Mouse (Mus musculus) ovary, postnatal 10 days (tissue): ENCODE results near the gene Rtn1.

ENCODE experiments used
- DNase-seq: peaks from one replicate; pipeline ENCODE4 v3.0.0; 2022; ENCODE audit warnings: low spot score

The Rtn1 gene

GRCm38 (mm10) chr12:72229451-72230196 is 179.2 kb downstream of the Rtn1 start:
- DNase-seq: no peak

GRCm38 (mm10) chr12:72227731-72228130 is 181.1 kb downstream of the Rtn1 start:
- DNase-seq: no peak

GRCm38 (mm10) chr12:72225371-72225770 is 183.5 kb downstream of the Rtn1 start:
- DNase-seq: no peak

GRCm38 (mm10) chr12:72223557-72224102 is 185.2 kb downstream of the Rtn1 start:
- no peak for DNase-seq

- no peak for DNase-seq
Observed at GRCm38 (mm10) chr12:72213554-72213953, 195.3 kb downstream of the Rtn1 start.

GRCm38 (mm10) chr12:72200828-72201227 is 208.0 kb downstream of the Rtn1 start:
- DNase-seq: no peak

- no peak for DNase-seq
Observed at GRCm38 (mm10) chr12:72197925-72198486, 210.8 kb downstream of the Rtn1 start.

- DNase-seq: no peak
Observed at GRCm38 (mm10) chr12:72197434-72197833, 211.4 kb downstream of the Rtn1 start.

GRCm38 (mm10) chr12:72184929-72185328 is 223.9 kb downstream of the Rtn1 start, which contains the start of gene Ccdc175:
TSS of gene Ccdc175 (minus strand) at chr12:72185029.
- no peak for DNase-seq

- DNase-seq: no peak
Observed at GRCm38 (mm10) chr12:72179561-72179960, 229.3 kb downstream of the Rtn1 start.

GRCm38 (mm10) chr12:72178322-72178721 is 230.5 kb downstream of the Rtn1 start:
- DNase-seq: no peak
